Mouse (Mus musculus) cerebellum, postnatal 25 days (tissue): ENCODE results near the gene Ppp1r1a.

Source experiments
- DNase-seq, 2 experiments: peaks; one replicate each; pipeline ENCODE4 v3.0.0; 2021; ENCODE audit warnings: mixed read lengths in 2 of 2

Ppp1r1a gene

GRCm38 (mm10) chr15:103537822-103538213, at the start of gene Ppp1r1a:
Gene Ppp1r1a, minus strand, starts transcription at chr15:103538003.
- DNase-seq = peak; percentile 84 to 92

DNA sequence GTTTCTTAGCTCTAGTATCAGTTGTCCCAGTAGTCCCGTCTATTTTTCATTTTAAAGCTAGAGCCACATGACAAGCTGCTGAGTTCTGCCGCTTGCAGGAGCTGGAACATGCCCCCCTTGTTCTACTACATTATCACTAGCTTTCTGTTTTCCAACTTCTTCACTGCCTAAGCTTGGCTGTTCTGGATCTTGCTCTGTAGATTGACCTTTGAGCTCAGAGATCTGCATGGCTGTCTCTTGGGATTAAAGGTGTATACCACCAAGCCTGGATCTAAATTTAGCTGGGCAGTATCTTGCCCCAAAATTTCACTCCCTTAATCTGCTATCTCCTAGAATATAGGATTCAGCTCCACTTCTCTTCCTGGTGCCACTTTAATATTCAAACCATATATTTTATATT, 48.1 kb upstream of the Ppp1r1a start:
- no peak for DNase-seq

GRCm38 (mm10) chr15:103564981-103565380, 27.2 kb upstream of the Ppp1r1a start, which contains the start of gene Glycam1:
Gene Glycam1, minus strand, starts transcription at chr15:103565081.
- DNase-seq = no peak

DNA sequence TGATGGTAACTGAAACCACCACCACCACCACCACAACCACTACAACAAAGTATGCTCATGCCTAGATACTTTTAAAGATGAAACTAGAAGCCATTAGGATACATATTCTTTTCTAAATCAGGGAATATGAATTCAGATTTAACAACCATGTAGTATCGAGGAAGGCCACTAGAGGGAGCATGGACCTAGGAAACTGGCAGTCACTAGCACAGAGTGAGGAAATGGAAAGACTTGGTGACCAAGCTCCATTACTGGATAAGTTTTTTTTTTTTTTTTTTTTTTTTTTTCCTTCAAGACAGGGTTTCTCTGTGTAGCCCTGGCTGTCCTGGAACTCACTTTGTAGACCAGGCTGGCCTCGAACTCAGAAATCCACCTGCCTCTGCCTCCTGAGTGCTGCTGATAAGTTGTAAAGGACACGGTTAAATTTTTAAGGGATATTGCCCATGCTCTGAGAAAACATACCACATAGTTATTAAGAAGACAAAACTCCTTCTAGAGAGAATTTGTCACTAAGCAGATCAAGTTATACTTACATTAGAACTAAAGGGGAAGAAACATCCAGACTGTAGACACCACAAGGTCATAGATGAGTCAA, 14.4 kb upstream of the Ppp1r1a start:
- peak in 1 of 2 experiments; percentile 68 for DNase-seq

DNA sequence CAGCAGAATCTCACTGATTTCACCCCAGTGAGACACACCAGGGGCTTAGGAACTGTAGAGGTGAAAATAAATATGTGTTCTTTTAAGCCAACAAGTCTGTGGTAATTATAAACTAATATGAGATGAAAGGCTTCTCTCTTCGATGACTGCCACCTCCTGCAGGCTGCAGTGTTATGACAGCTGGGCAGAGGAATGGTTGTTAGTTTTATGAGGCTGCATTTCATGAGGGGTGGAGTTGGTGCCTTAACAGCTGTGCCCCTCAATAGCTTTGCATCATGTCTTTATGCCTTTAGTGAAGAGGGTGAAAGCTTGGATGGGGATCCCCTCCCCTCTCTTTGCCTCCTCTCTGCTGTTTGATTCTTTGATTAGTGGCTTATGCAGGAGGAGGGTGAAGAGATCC, 13.2 kb upstream of the Ppp1r1a start:
- DNase-seq = no peak

DNA sequence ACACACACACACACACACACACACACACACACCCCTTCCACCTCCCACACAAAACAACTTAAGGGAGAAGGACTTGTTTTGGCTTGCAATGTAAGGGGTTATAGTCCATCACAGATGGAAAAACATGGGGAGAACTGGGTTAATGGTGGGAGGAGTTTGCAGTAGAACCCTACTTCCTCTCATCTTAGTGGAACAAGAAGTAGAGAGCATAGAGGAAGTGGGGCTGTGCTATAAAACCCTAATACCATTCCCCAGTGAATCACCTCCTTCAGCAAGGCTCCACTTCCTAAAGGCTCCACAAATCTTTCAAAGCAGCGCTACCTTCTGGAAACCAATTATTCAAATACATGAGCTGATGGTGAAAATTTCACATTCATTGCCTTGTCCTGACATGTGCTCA, 11.7 kb upstream of the Ppp1r1a start:
- no peak for DNase-seq

- DNase-seq = no peak
Observed at GRCm38 (mm10) chr15:103547983-103548382, 10.2 kb upstream of the Ppp1r1a start.

GRCm38 (mm10) chr15:103542526-103542925, 4.7 kb upstream of the Ppp1r1a start:
- DNase-seq = no peak

- no peak for DNase-seq
Observed at GRCm38 (mm10) chr15:103540646-103541045, 2.8 kb upstream of the Ppp1r1a start.

DNA sequence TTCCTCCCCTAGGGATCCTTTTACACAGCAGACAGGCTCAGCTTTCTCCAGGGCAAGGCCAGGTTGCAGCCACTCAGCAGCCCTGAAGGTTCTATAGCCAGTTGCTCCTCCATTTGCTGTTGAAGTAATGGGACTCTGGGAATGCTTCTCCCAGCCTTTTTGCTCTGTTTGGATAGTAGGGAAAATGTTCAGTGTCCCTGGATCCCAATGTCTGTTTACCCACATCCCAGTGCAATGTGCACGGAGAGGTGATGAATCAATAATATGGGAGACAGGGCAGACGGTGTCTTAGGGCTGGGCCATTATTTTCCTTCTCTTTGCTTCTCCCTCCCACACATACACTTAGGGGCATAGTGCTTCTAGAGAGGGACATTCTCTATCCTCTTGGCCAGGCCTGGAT, 1.5 kb upstream of the Ppp1r1a start:
- DNase-seq = no peak

DNA sequence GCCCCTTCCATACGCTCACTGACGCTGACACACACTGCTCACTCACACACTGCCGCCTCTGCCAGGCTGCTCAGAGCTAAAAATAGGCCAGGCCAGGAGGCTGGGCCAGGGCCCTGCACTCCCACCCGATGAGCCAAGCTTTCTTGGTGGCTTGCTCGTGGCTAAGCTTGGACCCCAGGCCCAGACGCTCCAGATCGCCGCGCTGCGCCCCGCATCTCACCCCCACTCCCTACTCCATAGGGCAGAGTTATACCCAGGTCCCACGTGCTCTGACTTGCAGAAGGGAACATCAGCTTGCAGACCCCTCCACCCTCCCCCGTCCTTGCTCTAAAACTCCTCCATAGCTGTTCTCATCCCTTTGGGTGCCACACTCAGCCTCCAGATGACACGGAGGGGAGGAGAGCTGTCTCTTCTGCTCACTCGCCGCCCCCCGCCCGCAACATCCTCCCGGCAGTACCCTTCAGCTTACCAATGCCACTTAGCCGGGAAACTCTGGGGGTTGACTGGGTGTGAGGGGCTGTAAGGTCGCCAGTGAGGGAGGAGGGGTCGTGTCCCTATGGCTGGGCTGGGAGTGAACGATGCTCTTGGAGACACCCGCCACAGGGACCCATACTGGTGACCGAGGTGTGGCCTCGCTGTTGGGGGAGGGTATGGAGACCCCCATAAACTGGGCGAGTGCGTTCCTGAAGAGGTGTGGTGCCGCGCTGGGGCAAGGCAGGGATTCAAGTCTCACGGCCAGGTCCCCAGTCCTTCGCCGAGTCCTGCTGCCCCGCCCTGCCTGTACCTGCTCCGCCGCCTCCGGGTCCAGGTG, 587 bp downstream of the Ppp1r1a start:
- DNase-seq = peak; percentile 69 to 70

DNA sequence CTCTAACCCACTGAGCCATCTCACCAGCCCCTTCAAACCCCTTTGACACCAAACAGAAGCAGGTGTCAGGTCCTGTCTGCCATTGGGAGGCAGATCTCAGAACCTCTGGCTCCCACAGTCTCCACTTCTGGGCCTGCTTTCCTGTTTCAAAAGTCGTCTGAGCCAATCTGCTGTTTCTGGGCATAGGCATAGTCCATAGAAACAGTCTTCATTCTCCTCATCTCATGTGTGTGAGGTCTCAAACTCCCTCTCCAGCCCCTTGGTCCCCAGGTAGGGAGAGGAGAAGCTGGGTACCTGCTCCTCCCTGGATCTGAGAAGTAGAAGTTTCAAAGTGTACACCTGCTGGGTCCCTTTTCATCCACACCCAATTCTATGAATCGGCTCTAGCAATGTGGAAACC, 1.3 kb downstream of the Ppp1r1a start:
- DNase-seq = no peak

DNA sequence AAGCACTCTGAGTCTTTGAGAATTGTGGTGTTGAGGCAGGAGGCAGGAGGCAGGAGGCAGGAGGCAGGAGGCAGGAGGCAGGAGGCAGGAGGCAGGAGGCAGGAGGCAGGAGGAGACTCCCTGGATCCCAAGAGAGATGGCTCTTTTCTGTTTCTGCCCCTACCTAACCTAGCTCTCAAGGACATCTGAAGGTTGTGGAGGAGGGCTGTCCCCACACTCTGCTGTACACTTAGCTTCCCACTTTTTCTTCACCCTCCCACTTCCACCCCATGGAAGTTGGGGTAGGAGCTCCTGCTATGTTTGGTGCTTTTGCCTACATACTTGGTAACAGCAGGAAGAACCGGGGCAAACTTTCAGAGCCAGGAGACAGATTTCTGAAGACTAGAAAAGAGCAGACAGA, 2.0 kb downstream of the Ppp1r1a start:
- no peak for DNase-seq

GRCm38 (mm10) chr15:103535030-103535429, 2.8 kb downstream of the Ppp1r1a start:
- DNase-seq = no peak

GRCm38 (mm10) chr15:103534054-103534620, 3.7 kb downstream of the Ppp1r1a start:
- DNase-seq = no peak

DNA sequence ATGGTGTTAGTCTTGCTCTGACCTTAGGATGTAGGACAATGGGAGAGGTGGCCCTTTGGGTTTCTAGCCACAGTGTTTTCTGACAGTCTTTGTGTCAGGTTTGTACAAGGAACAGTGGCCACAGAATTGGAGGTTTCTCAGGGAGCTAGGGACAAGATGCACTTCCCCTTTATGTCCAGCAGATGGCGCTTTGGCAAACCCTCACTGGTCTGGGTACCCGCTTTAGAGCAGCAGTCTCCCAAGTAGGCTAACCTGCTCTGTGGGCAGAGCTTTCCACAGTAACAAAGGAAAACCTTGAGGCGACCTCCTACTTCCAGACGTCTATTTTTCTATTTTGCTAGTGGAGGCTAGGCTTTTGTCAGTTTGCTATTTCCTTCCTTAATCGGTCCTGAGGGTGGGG, 7.4 kb downstream of the Ppp1r1a start:
- peak; percentile 69 to 77 for DNase-seq

DNA sequence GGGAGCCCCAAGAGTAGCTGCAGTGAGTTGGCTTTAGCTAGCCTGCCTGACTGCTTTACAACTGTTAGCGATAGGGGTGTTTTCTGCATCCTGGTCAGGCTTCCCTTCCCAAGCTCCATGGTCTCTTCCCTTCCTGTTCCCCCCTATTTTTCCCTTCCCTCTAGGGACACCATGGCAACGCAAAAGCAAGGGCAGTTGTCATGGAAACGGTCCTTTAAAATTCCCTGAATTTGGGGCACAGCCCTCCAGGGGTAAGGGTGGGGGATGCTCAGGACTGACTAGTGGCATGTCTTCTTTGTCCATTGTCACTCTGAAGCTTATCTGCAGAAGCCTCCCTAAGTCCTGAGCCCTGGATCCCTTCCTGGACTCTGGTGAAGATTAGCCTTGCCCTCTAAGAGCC, 14.6 kb downstream of the Ppp1r1a start:
- no peak for DNase-seq

DNA sequence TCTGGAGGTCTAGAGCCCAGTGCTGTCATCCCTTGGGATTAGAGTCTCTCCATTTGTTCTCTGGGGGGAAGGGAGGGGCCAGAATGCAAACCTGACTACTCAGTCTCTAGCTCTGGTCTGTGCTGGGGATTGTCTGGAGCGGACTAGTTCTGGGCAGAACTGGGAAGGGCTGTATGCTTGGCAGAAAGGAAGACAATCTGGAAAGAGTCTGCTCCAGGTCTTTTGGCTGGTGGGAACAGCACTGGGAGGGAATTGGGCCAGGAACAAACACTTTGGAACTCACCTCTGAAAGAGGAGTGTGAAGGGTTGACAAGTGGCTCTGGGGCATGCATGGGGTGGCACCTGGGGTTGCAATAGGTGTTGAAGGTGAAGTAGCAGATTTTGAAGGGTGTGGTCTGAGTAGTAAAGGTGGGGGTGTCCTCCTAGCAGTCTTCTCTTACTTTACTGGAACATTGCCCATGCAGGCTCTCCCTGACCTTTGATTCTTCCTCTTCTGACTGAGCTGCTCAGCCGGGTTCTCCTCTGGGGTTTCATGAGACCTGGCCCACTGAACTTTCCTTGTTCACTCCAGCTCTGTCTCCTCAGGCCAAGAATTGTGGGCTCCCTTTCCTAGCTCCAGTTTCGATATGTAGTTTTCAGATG, 15.2 kb downstream of the Ppp1r1a start:
- DNase-seq = peak; percentile 36 to 52

- no peak for DNase-seq
Observed at GRCm38 (mm10) chr15:103519386-103520378, 18.1 kb downstream of the Ppp1r1a start.

GRCm38 (mm10) chr15:103518600-103519385, 19.0 kb downstream of the Ppp1r1a start:
- DNase-seq = peak; percentile 62 to 67

GRCm38 (mm10) chr15:103514914-103515313, 22.9 kb downstream of the Ppp1r1a start:
- no peak for DNase-seq
